Mouse (Mus musculus): ENCODE measurements at regions not wholly inside any gene's neighbourhood (a gene's known extent, or its start where the extent isn't known, plus 50 kb on each side); places are given as distances from the start of the nearest gene placed in this dataset.

DNA sequence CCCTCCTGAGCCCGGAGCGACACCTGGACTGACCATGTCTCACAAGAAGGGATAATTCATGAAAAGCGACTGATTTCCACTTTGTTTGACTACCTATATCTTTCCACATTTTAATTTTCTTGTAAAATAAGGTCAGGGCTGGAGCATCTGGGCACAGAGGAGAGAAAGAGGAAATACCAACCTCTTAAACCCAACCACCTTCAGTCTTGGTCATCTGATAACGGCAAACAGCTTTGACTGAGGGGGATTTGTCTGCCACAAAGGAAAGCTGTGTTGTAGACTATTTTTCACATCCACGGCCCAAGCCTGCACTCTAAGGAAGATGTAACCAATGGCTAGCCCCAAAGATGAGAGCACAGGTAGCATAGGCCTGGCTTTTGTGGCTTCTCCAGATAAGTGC is 101.4 kb upstream of the Prok2 start:
- no peak for DNase-seq (ENCODE audit: low spot score)
- Histone ChIP-seq H3K36me3 (no peaks in the 10 kb centered on the region), H3K27me3 (ENCODE audit: insufficient read depth, poor library complexity, severe bottlenecking) (peaks cover 14% of the 10 kb centered on the region), H3K9me3 (no peaks in the 10 kb centered on the region), H3K27ac (no peak overlapping the region), H3K4me1 (replicated peaks) (peaks cover 13% of the 10 kb centered on the region), H3K4me3 (no peak overlapping the region)
- 89% methylated on average over 5 of the region's 5 CpGs for WGBS

- DNase-seq (ENCODE audit: low spot score), result no peak
- Histone ChIP-seq H3K27ac (no peak overlapping the region; the same call in 1 of the 2 replicates), H3K4me1 (replicated peaks) (peaks cover 13% of the 10 kb centered on the region), H3K9me3 (no peaks in the 10 kb centered on the region), H3K4me3 (no peak overlapping the region), H3K36me3 (no peaks in the 10 kb centered on the region), H3K27me3 (ENCODE audit: insufficient read depth, poor library complexity, severe bottlenecking) (peaks cover 38% of the 10 kb centered on the region)
- WGBS, result 46% methylated on average over 6 of the region's 6 CpGs
Measured at GRCm38 (mm10) chr6:99824808-99825207, 98.6 kb upstream of the Prok2 start.

- Histone ChIP-seq H3K36me3 (no peaks in the 10 kb centered on the region), H3K27me3 (ENCODE audit: insufficient read depth, poor library complexity, severe bottlenecking) (peaks cover 43% of the 10 kb centered on the region), H3K27ac (no peak overlapping the region), H3K4me1 (replicated peaks) (peaks cover 19% of the 10 kb centered on the region), H3K9me3 (no peaks in the 10 kb centered on the region), H3K4me3 (no peak overlapping the region)
- WGBS, result 81% methylated on average over 2 of the region's 2 CpGs
- no peak for DNase-seq (ENCODE audit: low spot score)
Measured at GRCm38 (mm10) chr6:99822471-99822870, 96.3 kb upstream of the Prok2 start.

GRCm38 (mm10) chr6:99819255-99819929 is 93.2 kb upstream of the Prok2 start:
- WGBS, result 63% methylated on average over 8 of the region's 8 CpGs
- Histone ChIP-seq H3K27me3 (ENCODE audit: insufficient read depth, poor library complexity, severe bottlenecking) (peaks cover 50% of the 10 kb centered on the region), H3K4me3 (no peak overlapping the region), H3K27ac (no peak overlapping the region), H3K4me1 (replicated peaks) (peaks cover 11% of the 10 kb centered on the region; the same call in 1 of the 2 replicates), H3K36me3 (no peaks in the 10 kb centered on the region), H3K9me3 (no peaks in the 10 kb centered on the region)
- no peak for DNase-seq (ENCODE audit: low spot score)

GRCm38 (mm10) chr6:99818486-99818885 is 92.3 kb upstream of the Prok2 start:
- Histone ChIP-seq H3K27me3 (ENCODE audit: insufficient read depth, poor library complexity, severe bottlenecking) (peaks cover 51% of the 10 kb centered on the region), H3K27ac (no peak overlapping the region), H3K36me3 (no peaks in the 10 kb centered on the region), H3K4me1 (replicated peaks) (peaks cover 10% of the 10 kb centered on the region; the same call in 1 of the 2 replicates), H3K9me3 (no peaks in the 10 kb centered on the region), H3K4me3 (no peak overlapping the region)
- DNase-seq (ENCODE audit: low spot score), result no peak
- WGBS, result 88% methylated on average over 6 of the region's 6 CpGs

DNA sequence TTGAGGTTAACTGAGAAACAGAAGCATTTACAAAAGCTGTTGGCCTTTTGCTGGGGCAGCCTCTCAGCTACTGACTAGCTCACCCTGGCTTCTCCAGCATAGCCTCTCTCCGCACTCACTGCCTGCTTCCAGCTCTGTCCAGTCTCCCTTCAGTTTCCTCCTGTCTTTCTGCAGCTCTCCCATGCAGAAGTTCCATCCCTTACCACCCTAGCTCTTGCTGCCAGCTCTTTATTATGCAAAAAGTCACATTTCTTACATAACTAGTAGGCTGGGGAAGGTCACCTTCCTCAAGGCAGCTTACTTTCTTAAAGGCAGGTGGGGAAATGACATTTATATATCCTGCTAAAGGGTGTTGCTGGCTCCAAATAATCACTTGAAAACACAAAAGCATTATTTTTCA is 91.1 kb upstream of the Prok2 start:
- Histone ChIP-seq H3K4me1 (replicated peaks) (peaks cover 10% of the 10 kb centered on the region; the same call in 1 of the 2 replicates), H3K27ac (no peak overlapping the region), H3K4me3 (no peak overlapping the region), H3K9me3 (no peaks in the 10 kb centered on the region), H3K27me3 (ENCODE audit: insufficient read depth, poor library complexity, severe bottlenecking) (peaks cover 44% of the 10 kb centered on the region), H3K36me3 (no peaks in the 10 kb centered on the region)
- DNase-seq (ENCODE audit: low spot score), result no peak
- WGBS, result 88% methylated on average over 1 of the region's 1 CpGs

GRCm38 (mm10) chr6:99813102-99813501 is 86.9 kb upstream of the Prok2 start:
- Histone ChIP-seq H3K4me3 (no peak overlapping the region), H3K9me3 (no peaks in the 10 kb centered on the region), H3K27me3 (ENCODE audit: insufficient read depth, poor library complexity, severe bottlenecking) (peaks cover 38% of the 10 kb centered on the region), H3K27ac (no peak overlapping the region), H3K36me3 (no peaks in the 10 kb centered on the region), H3K4me1 (replicated peaks) (0 out of 2 replicates have a peak, but pooled peaks cover 4% of the 10 kb centered on the region)
- 91% methylated on average over 4 of the region's 4 CpGs for WGBS
- no peak for DNase-seq (ENCODE audit: low spot score)

- DNase-seq (ENCODE audit: low spot score), result no peak
- no peaks in the 10 kb centered on the region for H3K36me3 ChIP-seq
- H3K9me3 ChIP-seq, result 0 out of 2 replicates have a peak, but pooled peaks cover under 1% of the 10 kb centered on the region
- H3K4me3 ChIP-seq, result no peak overlapping the region
- 81% methylated on average over 4 of the region's 4 CpGs for WGBS
- 0 out of 2 replicates have a peak, but pooled peaks cover 4% of the 10 kb centered on the region for H3K4me1 ChIP-seq (replicated peaks)
- H3K27ac ChIP-seq, result no peak overlapping the region
- H3K27me3 ChIP-seq (ENCODE audit: insufficient read depth, poor library complexity, severe bottlenecking), result peaks cover 37% of the 10 kb centered on the region
Measured at GRCm38 (mm10) chr6:99811842-99812241, 85.7 kb upstream of the Prok2 start.

- no peak for DNase-seq (ENCODE audit: low spot score)
- Histone ChIP-seq H3K9me3 (0 out of 2 replicates have a peak, but pooled peaks cover 4% of the 10 kb centered on the region), H3K27me3 (ENCODE audit: insufficient read depth, poor library complexity, severe bottlenecking) (peaks cover 40% of the 10 kb centered on the region), H3K4me1 (replicated peaks) (0 out of 2 replicates have a peak, but pooled peaks cover 4% of the 10 kb centered on the region), H3K36me3 (no peaks in the 10 kb centered on the region), H3K27ac (no peak overlapping the region), H3K4me3 (no peak overlapping the region)
- WGBS, result 79% methylated on average over 9 of the region's 9 CpGs
Measured at GRCm38 (mm10) chr6:99810974-99811798, 85.0 kb upstream of the Prok2 start.

DNA sequence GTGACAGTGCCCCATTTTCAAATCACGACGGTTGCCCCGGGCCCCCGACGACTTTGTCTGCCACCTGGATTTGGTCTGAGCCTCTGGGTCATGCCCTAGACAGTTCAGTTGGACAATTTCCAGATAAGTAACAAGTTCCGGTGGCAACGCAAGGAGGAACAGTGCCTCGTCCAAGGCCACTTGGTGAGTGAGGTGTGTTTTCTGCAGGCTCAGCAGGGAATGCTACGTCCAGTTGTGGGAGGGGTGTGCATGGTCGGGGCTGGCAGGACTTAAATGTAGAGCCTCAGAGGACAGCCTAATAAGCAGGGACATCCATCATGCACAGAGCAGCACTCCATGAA is 78.7 kb upstream of the Prok2 start:
- Histone ChIP-seq H3K9me3 (0 out of 2 replicates have a peak, but pooled peaks cover 4% of the 10 kb centered on the region), H3K27me3 (ENCODE audit: insufficient read depth, poor library complexity, severe bottlenecking) (peaks cover 69% of the 10 kb centered on the region), H3K4me1 (replicated peaks) (peaks cover 14% of the 10 kb centered on the region), H3K4me3 (peak overlapping the region; percentile 43), H3K36me3 (no peaks in the 10 kb centered on the region), H3K27ac (peak overlapping the region; percentile 80)
- WGBS, result 34% methylated on average over 10 of the region's 10 CpGs
- DNase-seq (ENCODE audit: low spot score), result no peak

- Histone ChIP-seq H3K4me1 (replicated peaks) (peaks cover 14% of the 10 kb centered on the region), H3K9me3 (0 out of 2 replicates have a peak, but pooled peaks cover 4% of the 10 kb centered on the region), H3K36me3 (no peaks in the 10 kb centered on the region), H3K27me3 (ENCODE audit: insufficient read depth, poor library complexity, severe bottlenecking) (peaks cover 75% of the 10 kb centered on the region), H3K27ac (peak overlapping the region; percentile 80), H3K4me3 (peak overlapping the region; percentile 43)
- peak; percentile 96 for DNase-seq (ENCODE audit: low spot score)
- 19% methylated on average over 25 of the region's 25 CpGs for WGBS
Measured at GRCm38 (mm10) chr6:99803983-99804904, 78.1 kb upstream of the Prok2 start.

DNA sequence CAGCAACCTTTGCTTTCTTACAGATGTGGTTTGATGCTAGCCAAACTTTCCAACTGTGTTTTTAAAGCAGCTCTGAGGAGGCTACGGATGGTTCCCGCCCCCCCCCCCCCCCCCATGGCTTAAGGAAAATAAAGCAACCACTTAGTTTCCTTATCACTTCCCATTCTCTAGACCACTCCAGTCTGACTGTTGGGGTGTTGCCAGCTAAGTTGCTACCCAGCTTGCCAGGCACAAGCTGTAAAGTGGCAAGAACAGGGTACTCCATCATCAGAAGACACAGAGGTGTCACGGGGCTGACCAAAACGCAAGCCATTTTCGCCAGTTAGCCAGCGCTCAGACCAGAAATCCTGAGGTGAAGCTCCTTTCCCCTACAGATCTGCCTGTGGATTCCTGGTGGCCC is 74.7 kb upstream of the Prok2 start:
- no peaks in the 10 kb centered on the region for H3K9me3 ChIP-seq
- DNase-seq (ENCODE audit: low spot score), result no peak
- H3K27me3 ChIP-seq (ENCODE audit: insufficient read depth, poor library complexity, severe bottlenecking), result peaks cover 79% of the 10 kb centered on the region
- 78% methylated on average over 6 of the region's 6 CpGs for whole genome bisulfite sequencing
- no peak overlapping the region for H3K4me3 ChIP-seq
- H3K27ac ChIP-seq, result no peak overlapping the region
- peaks cover 14% of the 10 kb centered on the region for H3K4me1 ChIP-seq (replicated peaks)
- no peaks in the 10 kb centered on the region for H3K36me3 ChIP-seq
